Mouse (Mus musculus) C2C12 (cell line): ENCODE results near the gene Hadh.

ENCODE experiments used
- CTCF ChIP-seq: IDR thresholded peaks from one replicate; pipeline ENCODE4 v1.5.1; 2011; ENCODE audit not compliant: control insufficient read depth, insufficient read depth, insufficient read length
- FOSL1 ChIP-seq: IDR thresholded peaks from one replicate; pipeline ENCODE4 v1.8.0; 2011; ENCODE audit warnings: mild to moderate bottlenecking, low read length; ENCODE audit not compliant: poor library complexity, insufficient read depth, severe bottlenecking
- MAX ChIP-seq: IDR thresholded peaks from one replicate; pipeline ENCODE4 v1.6.1; 2011; ENCODE audit warnings: mild to moderate bottlenecking, control low read depth
- MYOD1 ChIP-seq: IDR thresholded peaks from one replicate; pipeline ENCODE4 v1.6.1; 2011; ENCODE audit warnings: low read depth; ENCODE audit not compliant: control insufficient read depth, insufficient read length

DNA sequence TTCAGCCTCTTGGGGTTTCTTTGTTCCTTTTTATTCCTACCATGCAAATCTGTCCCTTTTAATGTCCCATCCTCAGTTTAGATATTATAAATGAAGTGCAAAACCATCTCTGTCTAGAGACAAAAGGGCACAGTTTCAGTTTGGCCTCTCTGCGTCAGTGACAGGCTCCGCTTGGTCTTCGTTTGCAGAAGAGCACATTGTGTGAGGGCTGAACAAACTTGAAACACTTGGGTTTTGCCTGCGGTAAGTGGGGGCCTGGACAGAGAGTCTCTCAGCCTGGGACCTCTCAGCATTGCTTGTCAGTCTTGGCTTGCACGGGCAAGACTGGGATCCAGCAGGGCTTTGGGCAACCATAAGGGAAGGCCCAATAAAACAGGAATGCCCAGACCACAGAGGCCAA, 85.7 kb downstream of the Hadh start:
- TF ChIP-seq CTCF: no peak
- TF ChIP-seq MYOD1: no peak
- no peak for TF ChIP-seq FOSL1
- TF ChIP-seq MAX: no peak
